Mouse (Mus musculus) stomach, postnatal 0 days (tissue): ENCODE data around the gene Zbtb18. TPM values are rescaled to one million over a fixed set of nuclear protein-coding genes. Genes with fewer than 3 reads are reported as not detected.
"Not testable (repeated sequence)": the region's sequence is repeated elsewhere in the genome, so short reads cannot be mapped to it uniquely, and the experiment has no call there.

Source experiments
- ATAC-seq: fragments of 200-750 bp; cut with Nextera tagmentation; 2 replicates; pipeline ENCODE4 v1.8.0; 2017; ENCODE audit not compliant: low FRiP score, low TSS enrichment
- DNase-seq: peaks from one replicate; pipeline ENCODE4 v3.0.0-alpha.2; 2016; ENCODE audit warnings: low spot score
- H3K27ac ChIP-seq: fragments of 300-500 bp; sonication (generic); replicated peaks from 2 replicates; pipeline ENCODE4 v1.5.1; 2014; ENCODE audit warnings: mild to moderate bottlenecking, control low read depth
- H3K27me3 ChIP-seq: fragments of 300-500 bp; sonication (generic); 2 replicates; pipeline ENCODE4 v1.6.1; 2014; ENCODE audit warnings: low read length; ENCODE audit not compliant: control insufficient read depth, insufficient read depth
- H3K36me3 ChIP-seq: fragments of 300-500 bp; sonication (generic); 2 replicates; pipeline ENCODE4 v1.6.1; 2014; ENCODE audit warnings: low read length, mixed read lengths; ENCODE audit not compliant: control insufficient read depth, insufficient read depth
- H3K4me1 ChIP-seq: fragments of 300-500 bp; sonication (generic); replicated peaks from 2 replicates; pipeline ENCODE4 v1.6.1; 2014; ENCODE audit warnings: antibody characterized with exemption; ENCODE audit not compliant: control insufficient read depth, insufficient read depth
- H3K4me2 ChIP-seq: fragments of 300-500 bp; sonication (generic); replicated peaks from 2 replicates; pipeline ENCODE4 v1.6.1; 2014; ENCODE audit warnings: low read depth, mild to moderate bottlenecking, control low read depth, moderate library complexity
- H3K4me3 ChIP-seq: fragments of 300-500 bp; sonication (generic); 2 replicates; pipeline ENCODE4 v1.5.1; 2014; ENCODE audit warnings: low read depth, low read length, control low read depth
- H3K9ac ChIP-seq: fragments of 300-500 bp; sonication (generic); 2 replicates; pipeline ENCODE4 v1.6.1; 2014; ENCODE audit warnings: mild to moderate bottlenecking, low read length, control low read depth, mixed read lengths
- H3K9me3 ChIP-seq: fragments of 300-500 bp; sonication (generic); 2 replicates; pipeline ENCODE4 v1.6.1; 2016; ENCODE audit warnings: low read length; ENCODE audit not compliant: control insufficient read depth
- CTCF ChIP-seq: IDR thresholded peaks from 2 replicates; pipeline ENCODE4 v1.5.1; 2016; ENCODE audit warnings: antibody characterized with exemption, low read depth, mild to moderate bottlenecking, moderate library complexity
- EP300 ChIP-seq: optimal IDR thresholded peaks from 2 replicates; pipeline ENCODE3; 2016; ENCODE audit warnings: antibody characterized with exemption
- WGBS: fragments of 180-500 bp; shearing (Covaris S2); extraction: QIAGEN DNeasy Blood & Tissue Kit; methylation state at CpG from one replicate; pipeline ENCODE4 v1.1.7; 2014; 5-methylcytosine and 5-hydroxymethylcytosine counted together
- polyA plus RNA-seq: library from polyadenylated mRNA; unstranded; fragments of >200 nt; fragmentation: Nextera tagmentation; extraction: Ambion mirVana; gene quantifications from 2 replicates; pipeline ENCODE4 v1.2.1, GENCODE M21; 2015

Zbtb18 gene
- polyA plus RNA-seq, 1 experiment from 2014 or later = 1.4 TPM

DNA sequence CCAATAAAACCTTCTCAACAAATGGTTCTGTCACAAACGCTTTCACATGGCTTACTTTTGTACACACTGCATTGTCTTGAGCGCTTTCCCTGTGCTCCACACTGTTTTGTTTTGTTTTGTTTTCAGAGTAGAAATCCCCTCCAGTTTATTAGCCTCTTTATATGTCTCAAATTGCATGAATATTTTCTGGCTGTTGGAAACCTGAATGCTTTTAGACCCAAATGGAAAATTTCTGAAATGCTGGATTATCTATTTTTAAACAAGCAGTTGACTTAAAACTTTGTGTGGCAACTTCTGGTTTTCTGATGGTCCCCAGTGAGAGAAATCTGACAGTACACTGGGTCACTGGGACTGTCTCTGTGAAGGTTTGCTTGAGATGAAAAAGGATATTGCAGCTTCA lies 6.8 kb downstream of the Zbtb18 start:
- H3K9ac ChIP-seq = no peak overlapping the region
- no peaks in the 10 kb centered on the region for H3K27me3 ChIP-seq
- H3K36me3 ChIP-seq = peaks cover 11% of the 10 kb centered on the region
- 60% methylated on average over 2 of the region's 2 CpGs for WGBS
- no peak overlapping the region for H3K27ac ChIP-seq
- H3K4me1 ChIP-seq = no peaks in the 10 kb centered on the region
- TF ChIP-seq EP300 (no peak), CTCF (no peak)
- ATAC-seq (no peak), DNase-seq (no peak)
- H3K9me3 ChIP-seq = no peaks in the 10 kb centered on the region
- H3K4me3 ChIP-seq = no peak overlapping the region
- H3K4me2 ChIP-seq = no peak overlapping the region

DNA sequence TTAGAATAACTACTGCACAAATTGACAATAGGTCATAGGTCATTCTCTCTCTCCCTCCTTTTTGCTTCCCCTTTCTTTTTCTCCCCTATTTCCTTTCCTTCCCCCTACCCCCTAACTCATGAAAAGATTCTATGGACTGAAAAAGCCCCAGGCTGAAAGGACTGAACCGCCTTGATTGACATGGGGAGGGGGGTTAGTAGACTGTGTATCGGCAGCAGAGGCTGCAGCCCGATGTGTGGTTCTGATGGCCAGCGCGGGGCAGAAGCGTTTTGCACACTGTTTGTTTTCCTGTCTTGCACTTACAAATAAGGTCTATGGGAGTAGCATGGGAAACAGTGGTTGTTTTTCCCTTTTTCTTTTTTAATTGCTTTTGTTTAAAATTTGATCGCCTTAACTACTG lies 7.7 kb downstream of the Zbtb18 start:
- WGBS = 78% methylated on average over 7 of the region's 7 CpGs
- H3K4me3 ChIP-seq, H3K27me3 ChIP-seq, DNase-seq, H3K27ac ChIP-seq, ATAC-seq, H3K9ac ChIP-seq, H3K4me1 ChIP-seq, H3K4me2 ChIP-seq, H3K9me3 ChIP-seq: not testable (repeated sequence)
- H3K36me3 ChIP-seq = peaks cover 11% of the 10 kb centered on the region

DNA sequence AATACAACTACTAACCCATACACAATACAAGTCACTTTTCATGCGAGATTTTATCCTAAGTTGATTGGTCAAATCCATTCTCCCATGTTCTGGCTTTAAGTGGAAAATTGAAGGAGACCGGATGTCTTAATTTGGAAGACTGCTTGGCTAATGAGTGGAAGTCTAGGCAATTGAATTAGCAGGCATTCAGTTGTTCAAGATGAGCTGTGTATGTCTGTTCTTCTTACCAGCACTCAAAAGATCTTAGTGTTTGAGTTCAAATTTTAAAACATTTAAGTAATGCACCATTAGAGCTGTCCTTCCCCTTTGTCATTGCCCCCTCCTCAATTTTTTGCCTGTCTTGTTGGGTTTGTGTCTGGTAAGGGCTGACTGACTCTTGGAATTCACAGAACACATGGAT lies 8.9 kb downstream of the Zbtb18 start:
- ATAC-seq = no peak
- no peak for DNase-seq
- Histone ChIP-seq H3K4me3 (no peak overlapping the region), H3K36me3 (peaks cover 11% of the 10 kb centered on the region), H3K9me3 (no peaks in the 10 kb centered on the region), H3K4me1 (no peaks in the 10 kb centered on the region), H3K27ac (no peak overlapping the region), H3K27me3 (no peaks in the 10 kb centered on the region), H3K9ac (no peak overlapping the region), H3K4me2 (no peak overlapping the region)
- TF ChIP-seq CTCF (no peak), EP300 (no peak)
- WGBS = 95% methylated on average over 2 of the region's 2 CpGs

DNA sequence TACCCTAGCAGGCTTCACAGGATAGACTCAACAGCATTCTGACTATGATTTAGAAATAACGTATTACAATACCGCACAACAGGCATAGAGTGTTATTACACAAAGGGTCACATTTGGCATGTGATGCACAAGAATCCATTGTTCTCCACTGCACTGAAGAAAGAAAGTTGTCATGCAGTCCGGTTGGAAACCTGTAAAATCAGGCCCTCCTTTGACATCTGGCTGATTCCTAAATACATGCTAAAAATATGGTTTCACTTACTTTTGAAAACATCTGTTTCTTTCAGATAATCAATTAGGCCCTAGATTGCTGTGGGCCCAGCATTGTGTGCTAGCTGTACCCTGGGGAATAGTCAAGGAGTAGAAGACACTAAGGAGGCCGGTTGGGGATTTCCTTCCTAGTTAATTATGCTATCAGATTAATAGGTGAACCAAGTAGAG lies 9.9 kb downstream of the Zbtb18 start:
- H3K4me2 ChIP-seq = no peak overlapping the region
- 77% methylated on average over 4 of the region's 4 CpGs for WGBS
- H3K4me3 ChIP-seq = no peak overlapping the region
- no peaks in the 10 kb centered on the region for H3K4me1 ChIP-seq
- no peak overlapping the region for H3K9ac ChIP-seq
- no peak for TF ChIP-seq EP300
- TF ChIP-seq CTCF = no peak
- no peak overlapping the region for H3K27ac ChIP-seq
- no peaks in the 10 kb centered on the region for H3K27me3 ChIP-seq
- peaks cover 11% of the 10 kb centered on the region for H3K36me3 ChIP-seq
- DNase-seq = no peak
- no peaks in the 10 kb centered on the region for H3K9me3 ChIP-seq
- ATAC-seq = no peak

DNA sequence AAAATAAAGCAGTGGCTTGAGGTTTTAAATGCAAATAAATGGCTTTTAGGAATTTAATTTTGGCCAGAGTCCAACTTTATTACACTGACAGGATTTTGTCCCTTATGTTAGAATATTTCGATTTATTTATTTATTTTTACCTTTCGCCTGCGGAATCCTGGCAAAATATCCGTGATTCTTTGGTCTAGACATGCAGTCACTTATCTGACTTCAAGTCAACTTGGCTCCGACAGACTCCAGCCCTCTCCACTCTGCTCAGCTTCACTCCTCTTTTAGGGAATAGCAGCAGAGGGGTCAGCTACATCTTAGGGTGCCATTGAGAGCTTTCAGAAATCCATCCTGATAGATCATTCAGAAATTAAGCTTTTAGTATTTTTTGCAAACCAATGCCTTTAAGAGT lies 10.8 kb downstream of the Zbtb18 start:
- Histone ChIP-seq H3K27ac (no peak overlapping the region), H3K9ac (no peak overlapping the region), H3K4me3 (no peak overlapping the region), H3K4me2 (no peak overlapping the region), H3K27me3 (no peaks in the 10 kb centered on the region), H3K36me3 (peaks cover under 1% of the 10 kb centered on the region; the same call in 1 of the 2 replicates), H3K9me3 (no peaks in the 10 kb centered on the region), H3K4me1 (no peaks in the 10 kb centered on the region)
- TF ChIP-seq CTCF (no peak), EP300 (no peak)
- WGBS = 53% methylated on average over 5 of the region's 5 CpGs
- ATAC-seq = no peak
- DNase-seq = no peak

DNA sequence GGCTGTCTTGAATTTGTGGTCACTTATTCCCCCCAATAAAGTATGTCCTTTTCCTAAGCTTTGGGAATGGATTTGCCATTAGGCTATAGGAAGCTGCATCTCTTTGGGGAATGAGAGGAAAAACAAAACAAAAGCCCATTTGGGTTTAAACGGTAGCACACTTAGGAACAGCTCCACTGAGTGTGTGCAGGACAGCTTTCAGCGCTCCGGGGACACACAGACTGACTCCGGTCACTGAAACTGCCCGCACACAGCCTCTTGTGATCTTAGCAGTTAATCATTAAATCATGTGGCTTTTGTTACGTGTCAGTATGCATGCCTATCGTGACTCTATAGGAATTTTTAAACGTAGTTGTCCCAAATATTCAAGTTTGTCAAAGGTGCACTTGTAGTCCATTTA lies 11.7 kb downstream of the Zbtb18 start:
- Histone ChIP-seq H3K9me3 (no peaks in the 10 kb centered on the region), H3K36me3 (no peaks in the 10 kb centered on the region), H3K4me3 (no peak overlapping the region), H3K27ac (no peak overlapping the region), H3K4me2 (no peak overlapping the region), H3K27me3 (no peaks in the 10 kb centered on the region), H3K4me1 (no peaks in the 10 kb centered on the region), H3K9ac (no peak overlapping the region)
- WGBS = 41% methylated on average over 8 of the region's 8 CpGs
- no peak for ATAC-seq
- no peak for DNase-seq
- TF ChIP-seq CTCF (no peak), EP300 (no peak)
